Mouse (Mus musculus): ENCODE data around the gene L2hgdh.

Gene L2hgdh

GRCm38 (mm10) chr12:69730306-69730705 lies 5.6 kb upstream of the L2hgdh start:
- DNase-seq (ENCODE audit: extremely low spot score, low spot score) = no peak

- no peak for DNase-seq (ENCODE audit: extremely low spot score, low spot score)
Observed at GRCm38 (mm10) chr12:69729246-69729645, 4.6 kb upstream of the L2hgdh start.

- no peak for DNase-seq (ENCODE audit: extremely low spot score, low spot score)
Observed at GRCm38 (mm10) chr12:69724018-69724710, 509 bp downstream of the L2hgdh start.

GRCm38 (mm10) chr12:69723376-69723775 lies 1.3 kb downstream of the L2hgdh start:
- no peak for DNase-seq (ENCODE audit: extremely low spot score, low spot score)

- no peak for DNase-seq (ENCODE audit: extremely low spot score, low spot score)
Observed at GRCm38 (mm10) chr12:69722857-69723256, 1.8 kb downstream of the L2hgdh start.

GRCm38 (mm10) chr12:69713628-69714027 lies 11.0 kb downstream of the L2hgdh start:
- DNase-seq (ENCODE audit: extremely low spot score, low spot score) = no peak

GRCm38 (mm10) chr12:69704799-69705458 lies 19.7 kb downstream of the L2hgdh start:
- DNase-seq (ENCODE audit: extremely low spot score, low spot score) = no peak

- no peak for DNase-seq (ENCODE audit: extremely low spot score, low spot score)
Observed at GRCm38 (mm10) chr12:69698352-69698751, 26.3 kb downstream of the L2hgdh start.

- no peak for DNase-seq (ENCODE audit: extremely low spot score, low spot score)
Observed at GRCm38 (mm10) chr12:69696746-69697145, 27.9 kb downstream of the L2hgdh start.

- DNase-seq (ENCODE audit: extremely low spot score, low spot score) = no peak
Observed at GRCm38 (mm10) chr12:69693471-69693870, 31.2 kb downstream of the L2hgdh start.

- no peak for DNase-seq (ENCODE audit: extremely low spot score, low spot score)
Observed at GRCm38 (mm10) chr12:69690714-69691113, 34.0 kb downstream of the L2hgdh start.

- DNase-seq (ENCODE audit: extremely low spot score, low spot score) = no peak
Observed at GRCm38 (mm10) chr12:69689094-69689493, 35.6 kb downstream of the L2hgdh start.

GRCm38 (mm10) chr12:69688368-69688767 lies 36.3 kb downstream of the L2hgdh start:
- no peak for DNase-seq (ENCODE audit: extremely low spot score, low spot score)

- no peak for DNase-seq (ENCODE audit: extremely low spot score, low spot score)
Observed at GRCm38 (mm10) chr12:69683537-69683936, 41.1 kb downstream of the L2hgdh start.

GRCm38 (mm10) chr12:69682788-69683419 lies 41.8 kb downstream of the L2hgdh start:
- no peak for DNase-seq (ENCODE audit: extremely low spot score, low spot score)

GRCm38 (mm10) chr12:69682065-69682787 lies 42.4 kb downstream of the L2hgdh start:
- DNase-seq (ENCODE audit: extremely low spot score, low spot score) = peak; percentile 88

- peak; percentile 75 for DNase-seq (ENCODE audit: extremely low spot score, low spot score)
Observed at GRCm38 (mm10) chr12:69681566-69682061, 43.1 kb downstream of the L2hgdh start, which contains the start of gene Sos2. Gene Sos2, minus strand, starts transcription at chr12:69681852.

- peak; percentile 74 for DNase-seq (ENCODE audit: extremely low spot score, low spot score)
Observed at GRCm38 (mm10) chr12:69680635-69681565, 43.8 kb downstream of the L2hgdh start.

- no peak for DNase-seq (ENCODE audit: extremely low spot score, low spot score)
Observed at GRCm38 (mm10) chr12:69676157-69676556, 48.5 kb downstream of the L2hgdh start.

Measured in neural tube, embryonic 10.5 days (tissue).